Mouse (Mus musculus): ENCODE results near the gene Fgfr2. TPM values are rescaled to one million over a fixed set of nuclear protein-coding genes. Genes with fewer than 3 reads are reported as not detected.
A peak's percentile ranks its signal among the peaks of the same experiment; 100 is the strongest.
"Not testable (repeated sequence)": the region's sequence is repeated elsewhere in the genome, so short reads cannot be mapped to it uniquely, and the experiment has no call there.

Fgfr2 gene
- total and polyA plus RNA-seq, 2 experiments from 2014 or later = 17.1 to 47.6 TPM

DNA sequence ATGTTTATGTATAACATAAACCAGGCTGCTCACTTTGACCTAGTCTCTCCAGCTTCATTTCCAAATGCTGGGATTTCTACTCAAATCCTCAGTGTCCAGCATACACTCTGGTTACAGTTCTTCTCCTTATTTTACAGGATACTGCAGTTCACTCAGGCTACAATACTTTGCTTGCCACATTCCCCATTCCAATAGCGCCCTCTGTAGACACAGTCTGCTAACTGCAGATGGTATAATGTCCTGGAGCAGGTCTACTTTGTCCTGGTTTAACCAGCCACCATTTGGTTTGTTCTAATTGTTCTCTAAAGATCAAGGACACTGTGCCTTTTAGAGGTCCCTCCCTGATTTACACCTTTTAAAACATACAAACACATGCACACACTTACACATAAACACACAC lies 2047.2 kb downstream of the Fgfr2 start:
- 3% methylated on average over 1 of the region's 1 CpGs for WGBS
- no peak for ATAC-seq
- peak; percentile 58 for DNase-seq
- Histone ChIP-seq H3K36me3 (ENCODE audit: insufficient read depth) (no peaks in the 10 kb centered on the region), H3K27me3 (ENCODE audit: insufficient read depth, low read length) (no peaks in the 10 kb centered on the region), H3K4me3 (ENCODE audit: low read depth, low read length) (no peak overlapping the region), H3K27ac (ENCODE audit: low read depth, low read length) (no peak overlapping the region), H3K9ac (no peak overlapping the region), H3K9me3 (ENCODE audit: low read length) (no peaks in the 10 kb centered on the region), H3K4me2 (ENCODE audit: low read depth) (no peak overlapping the region), H3K4me1 (ENCODE audit: insufficient read depth) (no peaks in the 10 kb centered on the region)
- TF ChIP-seq CTCF (IDR thresholded peaks at IDR 0.05; ENCODE audit: low read depth) = peak; percentile 63

DNA sequence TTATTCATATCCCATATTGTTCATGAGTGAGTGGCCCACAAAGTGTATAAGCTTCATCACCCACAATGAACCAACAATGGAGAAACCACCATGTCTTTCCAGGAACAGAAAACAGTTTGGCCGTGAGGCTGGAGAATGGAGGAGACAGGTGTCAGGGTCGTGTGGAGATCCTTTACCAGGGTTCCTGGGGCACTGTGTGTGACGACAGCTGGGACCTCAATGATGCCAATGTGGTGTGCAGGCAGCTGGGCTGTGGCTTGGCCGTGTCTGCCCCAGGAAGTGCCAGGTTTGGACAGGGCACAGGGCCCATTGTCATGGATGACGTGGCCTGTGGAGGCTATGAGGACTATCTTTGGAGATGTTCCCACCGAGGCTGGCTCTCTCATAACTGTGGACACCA lies 2049.1 kb downstream of the Fgfr2 start:
- not testable (repeated sequence) for DNase-seq; H3K27ac ChIP-seq (ENCODE audit: low read depth, low read length); H3K4me1 ChIP-seq (ENCODE audit: insufficient read depth); H3K9ac ChIP-seq; H3K36me3 ChIP-seq (ENCODE audit: insufficient read depth); H3K4me2 ChIP-seq (ENCODE audit: low read depth); H3K9me3 ChIP-seq (ENCODE audit: low read length); ATAC-seq; H3K27me3 ChIP-seq (ENCODE audit: insufficient read depth, low read length); H3K4me3 ChIP-seq (ENCODE audit: low read depth, low read length)
- 76% methylated on average over 6 of the region's 6 CpGs for WGBS

DNA sequence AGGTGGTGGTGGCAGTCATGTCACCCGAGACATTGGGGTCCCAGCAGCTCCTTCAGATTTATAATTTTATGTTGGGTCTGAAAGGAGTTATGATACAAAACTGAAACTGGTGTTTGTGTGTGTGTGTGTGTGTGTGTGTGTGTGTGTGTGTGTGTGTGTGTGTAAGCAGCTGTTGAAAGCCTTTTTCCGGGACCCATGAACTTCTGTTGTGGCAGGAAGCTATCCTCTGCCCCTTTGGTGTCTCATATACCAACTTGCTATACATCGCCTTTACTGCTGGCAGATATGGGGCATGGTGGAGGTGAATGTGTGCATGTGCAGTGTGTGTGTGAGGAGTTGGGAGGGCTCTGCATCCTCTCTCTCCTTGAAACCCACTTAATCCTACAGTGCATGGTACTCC lies 2049.7 kb downstream of the Fgfr2 start:
- ATAC-seq; H3K4me3 ChIP-seq (ENCODE audit: low read depth, low read length); H3K27me3 ChIP-seq (ENCODE audit: insufficient read depth, low read length); H3K9me3 ChIP-seq (ENCODE audit: low read length); DNase-seq; H3K4me2 ChIP-seq (ENCODE audit: low read depth); H3K4me1 ChIP-seq (ENCODE audit: insufficient read depth); H3K27ac ChIP-seq (ENCODE audit: low read depth, low read length); H3K9ac ChIP-seq; H3K36me3 ChIP-seq (ENCODE audit: insufficient read depth): not testable (repeated sequence)
- WGBS = 94% methylated on average over 3 of the region's 3 CpGs

DNA sequence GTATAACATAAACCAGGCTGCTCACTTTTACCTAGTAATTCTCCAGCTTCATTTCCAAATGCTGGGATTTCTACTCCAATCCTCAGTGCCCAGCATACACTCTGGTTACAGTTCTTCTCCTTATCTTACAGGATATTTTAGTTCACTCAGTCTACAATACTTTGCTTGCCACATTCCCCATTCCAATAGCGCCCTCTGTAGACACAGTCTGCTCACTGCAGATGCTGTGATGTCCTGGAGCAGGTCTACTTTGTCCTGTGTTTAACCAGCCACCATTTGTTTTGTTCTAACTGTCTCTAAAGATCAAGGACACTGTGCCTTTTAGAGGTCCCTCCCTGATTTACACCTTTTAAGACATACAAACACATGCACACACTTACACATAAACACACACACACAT lies 2055.0 kb downstream of the Fgfr2 start:
- not testable (repeated sequence) for H3K36me3 ChIP-seq (ENCODE audit: insufficient read depth); H3K27ac ChIP-seq (ENCODE audit: low read depth, low read length); H3K4me1 ChIP-seq (ENCODE audit: insufficient read depth); H3K4me2 ChIP-seq (ENCODE audit: low read depth); H3K9me3 ChIP-seq (ENCODE audit: low read length); H3K9ac ChIP-seq; H3K4me3 ChIP-seq (ENCODE audit: low read depth, low read length); ATAC-seq; H3K27me3 ChIP-seq (ENCODE audit: insufficient read depth, low read length)
- peak; percentile 45 for TF ChIP-seq CTCF (IDR thresholded peaks at IDR 0.05; ENCODE audit: low read depth)
- WGBS = 2% methylated on average over 1 of the region's 1 CpGs
- peak; percentile 10 for DNase-seq

DNA sequence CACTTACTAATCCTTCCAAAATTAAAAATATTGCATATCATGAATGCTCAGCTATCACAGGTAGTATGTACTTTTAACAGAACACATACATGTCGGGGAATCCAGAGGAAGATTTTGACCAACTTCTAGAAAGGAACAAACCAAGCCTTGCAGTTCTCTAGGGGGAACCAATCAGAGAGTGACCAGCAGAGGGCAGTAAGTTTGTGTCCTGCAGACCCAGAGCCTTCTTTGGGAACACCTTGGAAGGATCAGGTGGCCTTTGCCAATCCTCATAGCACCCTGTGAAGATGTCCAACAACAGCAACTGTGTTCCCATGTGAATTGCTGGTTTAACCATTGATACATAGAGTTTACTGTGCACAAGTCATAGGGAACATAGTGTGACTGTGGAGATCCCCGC lies 2060.6 kb downstream of the Fgfr2 start:
- Histone ChIP-seq H3K9me3 (ENCODE audit: low read length) (no peaks in the 10 kb centered on the region), H3K4me1 (ENCODE audit: insufficient read depth) (no peaks in the 10 kb centered on the region), H3K4me3 (ENCODE audit: low read depth, low read length) (no peak overlapping the region), H3K4me2 (ENCODE audit: low read depth) (no peak overlapping the region), H3K9ac (no peak overlapping the region), H3K36me3 (ENCODE audit: insufficient read depth) (no peaks in the 10 kb centered on the region), H3K27ac (ENCODE audit: low read depth, low read length) (no peak overlapping the region), H3K27me3 (ENCODE audit: insufficient read depth, low read length) (no peaks in the 10 kb centered on the region)
- DNase-seq (no peak), ATAC-seq (no peak)
- TF ChIP-seq CTCF (IDR thresholded peaks at IDR 0.05; ENCODE audit: low read depth) = peak; percentile 21; the same call in 1 of the 2 replicates
- 87% methylated on average over 2 of the region's 2 CpGs for WGBS

DNA sequence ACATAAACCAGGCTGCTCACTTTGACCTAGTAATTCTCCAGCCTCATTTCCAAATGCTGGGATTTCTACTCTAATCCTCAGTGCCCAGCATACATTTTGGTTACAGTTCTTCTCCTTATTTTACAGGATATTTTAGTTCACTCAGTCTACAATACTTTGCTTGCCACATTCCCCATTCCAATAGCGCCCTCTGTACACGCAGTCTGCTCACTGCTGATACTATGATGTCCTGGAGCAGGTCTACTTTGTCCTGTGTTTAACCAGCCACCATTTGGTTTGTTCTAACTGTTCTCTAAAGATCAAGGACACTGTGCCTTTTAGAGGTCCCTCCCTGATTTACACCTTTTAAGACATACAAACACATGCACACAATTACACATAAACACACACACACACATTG lies 2063.3 kb downstream of the Fgfr2 start:
- H3K4me1 ChIP-seq (ENCODE audit: insufficient read depth); H3K9ac ChIP-seq; H3K9me3 ChIP-seq (ENCODE audit: low read length); H3K36me3 ChIP-seq (ENCODE audit: insufficient read depth); ATAC-seq; H3K4me2 ChIP-seq (ENCODE audit: low read depth); H3K27me3 ChIP-seq (ENCODE audit: insufficient read depth, low read length); H3K27ac ChIP-seq (ENCODE audit: low read depth, low read length); H3K4me3 ChIP-seq (ENCODE audit: low read depth, low read length): not testable (repeated sequence)
- peak; percentile 30 for DNase-seq
- peak; percentile 56 for TF ChIP-seq CTCF (IDR thresholded peaks at IDR 0.05; ENCODE audit: low read depth)
- WGBS = 71% methylated on average over 2 of the region's 2 CpGs

DNA sequence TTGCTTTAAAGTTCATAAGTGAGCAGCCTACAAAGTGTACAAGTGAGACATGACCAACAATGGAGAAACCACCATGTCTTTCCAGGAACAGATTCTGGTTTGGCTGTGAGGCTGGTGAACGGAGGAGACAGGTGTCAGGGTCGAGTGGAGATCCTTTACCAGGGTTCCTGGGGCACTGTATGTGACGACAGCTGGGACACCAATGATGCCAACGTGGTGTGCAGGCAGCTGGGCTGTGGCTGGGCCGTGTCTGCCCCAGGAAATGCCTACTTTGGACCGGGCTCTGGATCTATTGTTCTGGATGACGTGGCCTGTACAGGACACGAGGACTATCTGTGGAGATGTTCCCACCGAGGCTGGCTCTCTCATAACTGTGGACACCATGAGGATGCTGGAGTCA lies 2065.2 kb downstream of the Fgfr2 start:
- not testable (repeated sequence) for H3K9me3 ChIP-seq (ENCODE audit: low read length); H3K4me3 ChIP-seq (ENCODE audit: low read depth, low read length); ATAC-seq; H3K36me3 ChIP-seq (ENCODE audit: insufficient read depth); H3K27ac ChIP-seq (ENCODE audit: low read depth, low read length); DNase-seq; H3K4me1 ChIP-seq (ENCODE audit: insufficient read depth); H3K9ac ChIP-seq; H3K27me3 ChIP-seq (ENCODE audit: insufficient read depth, low read length); H3K4me2 ChIP-seq (ENCODE audit: low read depth)
- WGBS = 82% methylated on average over 9 of the region's 9 CpGs

DNA sequence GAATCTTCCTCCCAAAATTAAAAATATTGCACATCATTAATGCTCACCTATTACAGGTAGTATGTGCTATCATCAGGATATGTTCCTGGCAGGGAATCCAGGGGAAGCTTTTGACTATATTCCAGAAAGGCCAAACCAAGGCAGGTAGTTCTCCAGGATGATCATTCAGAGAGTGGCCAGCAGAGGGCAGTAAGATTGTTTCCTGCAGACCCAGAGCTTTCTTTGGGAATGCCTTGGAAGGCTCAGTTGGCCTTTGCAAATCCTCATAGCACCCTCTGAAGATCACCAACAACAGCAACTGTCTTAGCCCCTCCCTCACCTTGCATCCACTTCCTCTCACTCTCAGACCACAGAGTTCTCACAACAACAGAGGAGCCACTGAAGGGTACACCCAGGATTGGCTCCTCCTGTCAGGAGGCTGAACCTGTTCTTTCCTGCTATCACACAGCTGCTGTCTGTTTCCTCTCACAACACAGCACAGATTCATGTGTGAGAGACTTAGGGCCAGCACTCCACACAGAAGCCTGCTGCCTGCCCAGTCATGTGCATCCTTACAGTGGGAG lies 2068.3 kb downstream of the Fgfr2 start:
- peak; percentile 5 for DNase-seq
- H3K4me2 ChIP-seq (ENCODE audit: low read depth) = no peak overlapping the region

DNA sequence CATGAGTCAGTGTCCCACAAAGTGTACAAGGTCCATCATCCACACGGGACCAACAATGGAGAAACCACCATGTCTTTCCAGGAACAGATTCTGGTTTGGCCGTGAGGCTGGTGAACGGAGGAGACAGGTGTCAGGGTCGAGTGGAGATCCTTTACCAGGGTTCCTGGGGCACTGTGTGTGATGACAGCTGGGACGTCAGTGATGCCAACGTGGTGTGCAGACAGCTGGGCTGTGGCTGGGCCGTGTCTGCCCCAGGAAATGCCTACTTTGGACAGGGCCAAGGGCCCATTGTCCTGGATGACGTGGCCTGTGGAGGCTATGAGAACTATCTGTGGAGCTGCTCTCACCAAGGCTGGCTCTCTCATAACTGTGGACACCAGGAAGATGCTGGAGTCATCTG lies 2073.3 kb downstream of the Fgfr2 start:
- H3K9ac ChIP-seq; H3K36me3 ChIP-seq (ENCODE audit: insufficient read depth); H3K4me1 ChIP-seq (ENCODE audit: insufficient read depth); H3K9me3 ChIP-seq (ENCODE audit: low read length); H3K27me3 ChIP-seq (ENCODE audit: insufficient read depth, low read length); DNase-seq; H3K4me2 ChIP-seq (ENCODE audit: low read depth); H3K27ac ChIP-seq (ENCODE audit: low read depth, low read length); H3K4me3 ChIP-seq (ENCODE audit: low read depth, low read length); ATAC-seq: not testable (repeated sequence)
- 86% methylated on average over 8 of the region's 8 CpGs for WGBS

More for the DNA sequence above, 2068.3 kb downstream of the Fgfr2 start:
- no peak for ATAC-seq
- TF ChIP-seq CTCF (IDR thresholded peaks at IDR 0.05; ENCODE audit: low read depth) = peak; percentile 52
- Histone ChIP-seq H3K9me3 (ENCODE audit: low read length) (no peaks in the 10 kb centered on the region), H3K27me3 (ENCODE audit: insufficient read depth, low read length) (no peaks in the 10 kb centered on the region), H3K9ac (no peak overlapping the region), H3K27ac (ENCODE audit: low read depth, low read length) (no peak overlapping the region), H3K36me3 (ENCODE audit: insufficient read depth) (no peaks in the 10 kb centered on the region), H3K4me3 (ENCODE audit: low read depth, low read length) (no peak overlapping the region), H3K4me1 (ENCODE audit: insufficient read depth) (no peaks in the 10 kb centered on the region)

Measured in forebrain, postnatal 0 days (tissue).